Mouse (Mus musculus): ENCODE results near the gene Rgs7.

- TF ChIP-seq POLR2A (IDR thresholded peaks at IDR 0.05; ENCODE audit: insufficient read length, low read depth) = no peak
- no peak for TF ChIP-seq TCF12 (IDR thresholded peaks at IDR 0.05; ENCODE audit: insufficient read depth, poor library complexity, severe bottlenecking)
- no peak for TF ChIP-seq MYOG (IDR thresholded peaks at IDR 0.05; ENCODE audit: control insufficient read depth in 1 of 3, insufficient read depth in 1 of 3, insufficient read length in 2 of 3, low read depth in 2 of 3)
- TF ChIP-seq E2F4 (IDR thresholded peaks at IDR 0.05; ENCODE audit: insufficient read depth) = no peak
- no peak for TF ChIP-seq MAX (IDR thresholded peaks at IDR 0.05; ENCODE audit: low read depth)
- TF ChIP-seq POLR2AphosphoS2 (IDR thresholded peaks at IDR 0.05; ENCODE audit: insufficient read length, low read depth) = no peak
- no peak for TF ChIP-seq TCF3 (IDR thresholded peaks at IDR 0.05; ENCODE audit: insufficient read length, low read depth)
- TF ChIP-seq USF1 (IDR thresholded peaks at IDR 0.05; ENCODE audit: low read depth) = no peak
- no peak for TF ChIP-seq REST (IDR thresholded peaks at IDR 0.05; ENCODE audit: insufficient read depth, insufficient read length)
- TF ChIP-seq CEBPB (IDR thresholded peaks at IDR 0.05; ENCODE audit: insufficient read depth, poor library complexity, severe bottlenecking) = no peak
These were observed 296.5 kb downstream of the Rgs7 start for GRCm38 (mm10) chr1:175195806-175196205.
